Mouse (Mus musculus) thymus, adult 2 months (tissue): ENCODE results near the gene Dirc2.

ENCODE experiments used
- CTCF ChIP-seq: fragments of 200-500 bp; IDR thresholded peaks from 2 replicates; pipeline ENCODE4 v1.5.1; 2012; ENCODE audit warnings: mild to moderate bottlenecking, control low read depth, low read length, moderate library complexity, borderline replicate concordance; ENCODE audit not compliant: control insufficient read depth, poor library complexity, insufficient read depth; ENCODE audit errors: extremely low read depth
- POLR2A ChIP-seq: fragments of 200-500 bp; IDR thresholded peaks from 2 replicates; pipeline ENCODE4 v1.6.1; 2012; ENCODE audit warnings: mild to moderate bottlenecking, low read length, control low read depth, moderate library complexity; ENCODE audit not compliant: control insufficient read depth, poor library complexity, insufficient read depth; ENCODE audit errors: extremely low read depth

DNA sequence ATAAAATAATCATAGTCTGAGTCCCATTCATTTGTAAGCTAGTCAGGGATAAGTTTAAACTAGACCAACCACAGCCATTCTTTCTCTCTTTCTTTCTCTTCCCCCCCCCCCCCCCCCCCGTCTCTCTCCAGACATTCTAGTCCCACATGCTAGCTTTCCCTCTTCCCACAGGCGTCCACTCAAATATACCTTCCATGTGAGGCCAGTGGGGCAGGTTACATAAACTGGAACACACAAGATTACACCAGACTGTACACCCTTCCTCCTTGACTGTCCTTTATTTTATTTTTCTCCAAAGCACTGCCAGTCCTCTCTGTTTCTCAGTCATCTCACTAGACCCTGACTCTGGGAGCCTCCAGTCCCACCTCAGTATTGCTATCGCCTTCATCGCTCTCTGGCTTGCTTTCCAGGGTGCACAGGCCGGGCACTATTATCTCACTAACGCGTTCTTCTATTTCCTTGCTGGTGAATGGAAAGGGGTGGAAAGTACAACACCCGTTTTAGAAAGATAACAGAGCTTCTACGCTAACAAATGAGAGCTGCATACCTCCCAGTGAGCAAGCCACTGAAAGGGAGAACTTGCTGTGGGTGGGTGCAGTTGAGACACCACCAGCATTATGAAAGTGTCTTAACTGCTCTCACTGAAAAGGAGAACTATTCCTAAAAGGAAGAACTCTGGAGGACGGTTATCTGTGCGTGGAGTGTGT is 5.4 kb downstream of the Dirc2 start:
- TF ChIP-seq POLR2A (no peak), CTCF (no peak)
